Mouse (Mus musculus) kidney, postnatal 14 days (tissue): ENCODE results near the gene Fras1.

Experiments
- DNase-seq: peaks from one replicate; pipeline ENCODE4 v3.0.0; 2022; ENCODE audit warnings: mixed read lengths

Gene Fras1

GRCm38 (mm10) chr5:96494502-96495292 is 120.9 kb downstream of the Fras1 start:
- DNase-seq, result no peak

GRCm38 (mm10) chr5:96498083-96498482 is 124.3 kb downstream of the Fras1 start:
- DNase-seq, result no peak

GRCm38 (mm10) chr5:96501783-96502182 is 128.0 kb downstream of the Fras1 start:
- DNase-seq, result no peak

- DNase-seq, result no peak
These were observed 128.6 kb downstream of the Fras1 start for GRCm38 (mm10) chr5:96502400-96502799.

GRCm38 (mm10) chr5:96511005-96511404 is 137.2 kb downstream of the Fras1 start:
- no peak for DNase-seq

- DNase-seq, result no peak
These were observed 139.6 kb downstream of the Fras1 start for GRCm38 (mm10) chr5:96513327-96513726.

- no peak for DNase-seq
These were observed 142.1 kb downstream of the Fras1 start for GRCm38 (mm10) chr5:96515860-96516311.

- DNase-seq, result peak; percentile 12
These were observed 142.6 kb downstream of the Fras1 start for GRCm38 (mm10) chr5:96516329-96516728.

- DNase-seq, result peak; percentile 56
These were observed 147.8 kb downstream of the Fras1 start for GRCm38 (mm10) chr5:96521541-96521940.

GRCm38 (mm10) chr5:96522909-96523409 is 149.2 kb downstream of the Fras1 start:
- peak; percentile 9 for DNase-seq

- DNase-seq, result no peak
These were observed 154.5 kb downstream of the Fras1 start for GRCm38 (mm10) chr5:96528296-96528695.

- no peak for DNase-seq
These were observed 156.8 kb downstream of the Fras1 start for GRCm38 (mm10) chr5:96530516-96530915.

GRCm38 (mm10) chr5:96531962-96532361 is 158.2 kb downstream of the Fras1 start:
- DNase-seq, result no peak

GRCm38 (mm10) chr5:96536527-96536926 is 162.8 kb downstream of the Fras1 start:
- no peak for DNase-seq

- no peak for DNase-seq
These were observed 163.2 kb downstream of the Fras1 start for GRCm38 (mm10) chr5:96536937-96537336.

- DNase-seq, result no peak
These were observed 170.4 kb downstream of the Fras1 start for GRCm38 (mm10) chr5:96544112-96544511.

GRCm38 (mm10) chr5:96545994-96546393 is 172.2 kb downstream of the Fras1 start:
- DNase-seq, result no peak

GRCm38 (mm10) chr5:96554940-96555679 is 181.4 kb downstream of the Fras1 start:
- DNase-seq, result peak; percentile 5

GRCm38 (mm10) chr5:96558049-96558804 is 184.5 kb downstream of the Fras1 start:
- no peak for DNase-seq

- DNase-seq, result peak; percentile 49
These were observed 200.8 kb downstream of the Fras1 start for GRCm38 (mm10) chr5:96574586-96574985.

GRCm38 (mm10) chr5:96578705-96579104 is 204.9 kb downstream of the Fras1 start:
- no peak for DNase-seq

- DNase-seq, result no peak
These were observed 206.2 kb downstream of the Fras1 start for GRCm38 (mm10) chr5:96579938-96580337.

GRCm38 (mm10) chr5:96584730-96585129 is 211.0 kb downstream of the Fras1 start:
- no peak for DNase-seq
